Mouse (Mus musculus) inflammation-experienced regulatory T-cells, adult 6 months (primary cell): ENCODE results near the gene Spopl. TPM values are rescaled to one million over a fixed set of nuclear protein-coding genes. Genes with fewer than 3 reads are reported as not detected.
"Not testable (repeated sequence)": the region's sequence is repeated elsewhere in the genome, so short reads cannot be mapped to it uniquely, and the experiment has no call there.

Experiments
- ATAC-seq: one replicate; pipeline ENCODE4 v1.8.0; 2017
- polyA plus RNA-seq, 3 experiments: library from polyadenylated mRNA; unstranded; fragments of 100-300 nt; shearing (Covaris generic); gene quantifications; one replicate each; pipeline ENCODE4 v1.2.1; 2017

Gene Spopl
- polyA plus RNA-seq: 10 to 100 TPM in 2 of 3 experiments, 1 to 10 TPM in 1; 8.9 to 17.3 (median 10.8) TPM

GRCm38 (mm10) chr2:23571302-23572156, at the start of gene Spopl:
Gene Spopl (minus strand): TSS chr2:23572106.
- ATAC-seq: peak; percentile 93

GRCm38 (mm10) chr2:23620128-23620527, 48.2 kb upstream of the Spopl start:
- no peak for ATAC-seq

GRCm38 (mm10) chr2:23617989-23618388, 46.1 kb upstream of the Spopl start:
- no peak for ATAC-seq

GRCm38 (mm10) chr2:23605391-23605790, 33.5 kb upstream of the Spopl start:
- ATAC-seq: no peak

- ATAC-seq: no peak
Measured at GRCm38 (mm10) chr2:23588769-23589168, 16.9 kb upstream of the Spopl start.

- ATAC-seq: not testable (repeated sequence)
Measured at GRCm38 (mm10) chr2:23572157-23572532, 239 bp upstream of the Spopl start.

- no peak for ATAC-seq
Measured at GRCm38 (mm10) chr2:23570563-23570962, 1.3 kb downstream of the Spopl start.

GRCm38 (mm10) chr2:23568775-23569174, 3.1 kb downstream of the Spopl start:
- ATAC-seq: no peak

GRCm38 (mm10) chr2:23565081-23565801, 6.7 kb downstream of the Spopl start:
- no peak for ATAC-seq

- no peak for ATAC-seq
Measured at GRCm38 (mm10) chr2:23562898-23563297, 9.0 kb downstream of the Spopl start.

- no peak for ATAC-seq
Measured at GRCm38 (mm10) chr2:23559186-23559585, 12.7 kb downstream of the Spopl start.

- ATAC-seq: no peak
Measured at GRCm38 (mm10) chr2:23551235-23551634, 20.7 kb downstream of the Spopl start.

GRCm38 (mm10) chr2:23547220-23547619, 24.7 kb downstream of the Spopl start:
- ATAC-seq: no peak

GRCm38 (mm10) chr2:23539967-23540366, 31.9 kb downstream of the Spopl start:
- ATAC-seq: peak; percentile 58

GRCm38 (mm10) chr2:23527717-23528116, 44.2 kb downstream of the Spopl start:
- ATAC-seq: not testable (repeated sequence)

- no peak for ATAC-seq
Measured at GRCm38 (mm10) chr2:23505141-23505540, 66.8 kb downstream of the Spopl start.

GRCm38 (mm10) chr2:23481715-23482114, 90.2 kb downstream of the Spopl start:
- ATAC-seq: no peak

GRCm38 (mm10) chr2:23467471-23467870, 104.4 kb downstream of the Spopl start:
- no peak for ATAC-seq

GRCm38 (mm10) chr2:23457452-23457851, 114.5 kb downstream of the Spopl start:
- ATAC-seq: no peak
